Mouse (Mus musculus) spleen, adult 12 weeks (tissue): ENCODE measurements around the gene Gpr152.
A peak's percentile ranks its signal among the peaks of the same experiment; 100 is the strongest.

Experiments used
- DNase-seq: peaks from one replicate; pipeline ENCODE4 v3.0.0; 2022; ENCODE audit warnings: low spot score

The Gpr152 gene

GRCm38 (mm10) chr19:4150567-4151487 is 11.2 kb downstream of the Gpr152 start:
- DNase-seq = no peak

- no peak for DNase-seq
Measured at GRCm38 (mm10) chr19:4151488-4151860, 11.9 kb downstream of the Gpr152 start.

- no peak for DNase-seq
Measured at GRCm38 (mm10) chr19:4151898-4152297, 12.3 kb downstream of the Gpr152 start.

GRCm38 (mm10) chr19:4152445-4153231 is 13.1 kb downstream of the Gpr152 start:
- no peak for DNase-seq

- no peak for DNase-seq
Measured at GRCm38 (mm10) chr19:4153232-4153654, 13.7 kb downstream of the Gpr152 start, which contains the start of gene Ptprcap. Ptprcap (plus strand) TSS chr19:4153604.

- no peak for DNase-seq
Measured at GRCm38 (mm10) chr19:4154437-4155222, 15.0 kb downstream of the Gpr152 start.

- DNase-seq = no peak
Measured at GRCm38 (mm10) chr19:4155223-4156072, 15.9 kb downstream of the Gpr152 start.

GRCm38 (mm10) chr19:4156073-4156579 is 16.5 kb downstream of the Gpr152 start:
- no peak for DNase-seq

- no peak for DNase-seq
Measured at GRCm38 (mm10) chr19:4156771-4157170, 17.2 kb downstream of the Gpr152 start.

- DNase-seq = no peak
Measured at GRCm38 (mm10) chr19:4159049-4159448, 19.5 kb downstream of the Gpr152 start.

GRCm38 (mm10) chr19:4162646-4163542 is 23.3 kb downstream of the Gpr152 start, which contains the start of gene Rps6kb2:
Rps6kb2 (minus strand) TSS chr19:4163354.
- DNase-seq = peak; percentile 90

- DNase-seq = no peak
Measured at GRCm38 (mm10) chr19:4163543-4163887, 23.9 kb downstream of the Gpr152 start.

- no peak for DNase-seq
Measured at GRCm38 (mm10) chr19:4164100-4164499, 24.5 kb downstream of the Gpr152 start.

- DNase-seq = no peak
Measured at GRCm38 (mm10) chr19:4164721-4165120, 25.1 kb downstream of the Gpr152 start.

GRCm38 (mm10) chr19:4166678-4167476 is 27.3 kb downstream of the Gpr152 start:
- DNase-seq = no peak

- DNase-seq = peak; percentile 98
Measured at GRCm38 (mm10) chr19:4169378-4169784, 29.8 kb downstream of the Gpr152 start.

GRCm38 (mm10) chr19:4169810-4170209 is 30.2 kb downstream of the Gpr152 start:
- DNase-seq = no peak

GRCm38 (mm10) chr19:4170723-4171392 is 31.3 kb downstream of the Gpr152 start:
- no peak for DNase-seq
